Mouse (Mus musculus) neutrophil, adult 5-6 weeks (primary cell): ENCODE results near the gene Cenpe. TPM values are rescaled to one million over a fixed set of nuclear protein-coding genes. Genes with fewer than 3 reads are reported as not detected.

Experiments
- ATAC-seq: fragments of 151-379, 151-347 bp; 2 replicates; pipeline ENCODE4 v1.8.0; 2017; ENCODE audit warnings: mild to moderate bottlenecking, moderate TSS enrichment; ENCODE audit not compliant: insufficient number of reproducible peaks, poor library complexity, low FRiP score, severe bottlenecking; ENCODE audit errors: extremely low read depth
- total RNA-seq: library from RNA; stranded (forward); fragments of 200-1000 nt; gene quantifications from 2 replicates; pipeline ENCODE4 v1.2.3, GENCODE M21; 2017

The Cenpe gene
- total RNA-seq, 1 experiment from 2014 or later = 1.0 TPM

DNA sequence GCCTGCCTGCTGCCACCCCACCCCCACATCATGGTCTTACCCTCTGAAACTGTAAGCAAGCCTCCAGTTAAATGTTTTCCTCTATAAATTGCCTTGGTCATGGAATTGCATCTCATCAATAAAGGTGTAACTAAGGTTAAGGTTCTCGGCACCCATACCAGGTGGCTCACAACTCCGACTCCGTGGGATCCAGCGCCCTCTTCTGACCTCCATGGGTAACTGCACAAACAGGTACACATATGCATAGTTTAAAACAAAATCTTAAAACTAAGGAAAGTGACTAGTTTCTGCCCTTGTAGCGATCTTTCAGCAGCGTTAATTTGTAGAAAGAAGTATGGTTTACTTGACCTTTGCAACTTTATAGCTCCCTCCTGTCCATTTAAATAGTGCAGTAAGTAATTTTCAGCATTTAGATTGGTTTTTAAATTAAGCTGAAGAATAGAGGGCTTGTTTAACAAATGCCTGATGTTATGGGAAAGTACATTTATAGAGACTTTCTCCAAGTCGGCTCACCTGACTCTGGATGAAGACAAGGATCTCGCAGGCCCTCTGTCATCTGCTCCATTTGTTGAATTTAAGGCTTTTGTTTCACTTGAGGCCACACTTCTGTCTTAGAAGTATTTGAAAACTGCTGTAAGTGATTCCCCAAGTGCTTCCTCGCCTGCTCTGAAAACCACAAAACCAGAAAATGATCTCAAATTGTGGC is 103.5 kb downstream of the Cenpe start:
- ATAC-seq = no peak

DNA sequence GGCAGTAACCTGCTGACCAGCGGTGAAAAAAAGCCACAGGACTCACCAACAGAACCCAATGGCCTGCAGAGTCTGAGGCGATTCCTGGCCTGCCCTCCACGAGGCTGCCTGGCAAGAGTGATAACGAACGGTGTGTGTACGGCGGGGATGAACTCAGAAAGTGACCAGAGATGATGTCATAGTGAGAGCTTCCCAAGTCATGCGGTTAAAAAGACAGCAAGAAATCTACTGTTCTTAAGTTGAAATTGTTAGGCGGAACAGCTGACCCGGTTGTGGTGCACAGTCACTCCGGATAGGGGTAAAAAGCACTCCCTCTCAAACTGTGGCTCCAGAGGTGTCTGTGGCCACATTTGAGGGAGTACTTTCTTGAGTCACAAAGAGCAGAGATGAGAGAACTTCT is 106.0 kb downstream of the Cenpe start:
- ATAC-seq = no peak

Other genes with a start within 250 kb of the Cenpe start
- gene Bdh2, start 68.7 kb downstream of the Cenpe start, total RNA-seq = not detected in 2 replicates
- 0.74 and 1.2 TPM in 2 replicates for gene Slc9b2, start 95.2 kb downstream of the Cenpe start, total RNA-seq
- not detected in 2 replicates for gene Slc9b1, start 135.5 kb downstream of the Cenpe start, total RNA-seq
- gene Cisd2, start 211.4 kb downstream of the Cenpe start, total RNA-seq = 55.0 and 58.2 TPM in 2 replicates
- gene Ube2d3, start 225.6 kb downstream of the Cenpe start, total RNA-seq = 572 and 587 TPM in 2 replicates